Mouse (Mus musculus): ENCODE data around the gene Tomm40. TPM values are rescaled to one million over a fixed set of nuclear protein-coding genes. Genes with fewer than 3 reads are reported as not detected.
A peak's percentile ranks its signal among the peaks of the same experiment; 100 is the strongest.
"Not testable (repeated sequence)": the region's sequence is repeated elsewhere in the genome, so short reads cannot be mapped to it uniquely, and the experiment has no call there.

Gene Tomm40
- total RNA-seq, 2 experiments from 2014 or later, result 50.8 to 62.2 TPM

GRCm38 (mm10) chr7:19691434-19691833 lies 23.8 kb downstream of the Tomm40 start:
- ATAC-seq (replicated peaks; ENCODE audit: poor library complexity), result no peak

DNA sequence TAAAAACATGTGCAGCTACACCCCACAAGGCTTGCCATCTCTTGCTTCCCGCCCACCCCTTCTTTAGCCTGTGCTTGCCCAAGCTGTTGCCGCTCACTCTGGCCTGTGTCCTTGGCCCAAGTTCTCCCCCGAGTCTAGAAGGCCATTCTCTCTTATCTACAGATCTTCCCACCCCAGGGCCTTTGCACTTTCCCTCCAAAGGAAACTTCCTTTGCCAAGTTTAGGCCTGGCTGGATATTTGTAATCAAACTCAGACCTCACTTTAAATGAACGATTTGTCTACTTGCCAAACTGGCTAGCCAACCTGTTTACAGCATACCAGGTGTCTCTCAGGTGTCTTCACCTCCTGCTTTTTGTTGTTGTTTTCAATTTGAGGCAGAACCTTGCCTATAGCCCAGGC lies 24.4 kb downstream of the Tomm40 start:
- no peak for ATAC-seq (replicated peaks; ENCODE audit: poor library complexity)

- ATAC-seq (replicated peaks; ENCODE audit: poor library complexity), result no peak
These were observed 26.6 kb downstream of the Tomm40 start for GRCm38 (mm10) chr7:19688611-19689010.

GRCm38 (mm10) chr7:19688101-19688500 lies 27.1 kb downstream of the Tomm40 start:
- no peak for ATAC-seq (replicated peaks; ENCODE audit: poor library complexity)

DNA sequence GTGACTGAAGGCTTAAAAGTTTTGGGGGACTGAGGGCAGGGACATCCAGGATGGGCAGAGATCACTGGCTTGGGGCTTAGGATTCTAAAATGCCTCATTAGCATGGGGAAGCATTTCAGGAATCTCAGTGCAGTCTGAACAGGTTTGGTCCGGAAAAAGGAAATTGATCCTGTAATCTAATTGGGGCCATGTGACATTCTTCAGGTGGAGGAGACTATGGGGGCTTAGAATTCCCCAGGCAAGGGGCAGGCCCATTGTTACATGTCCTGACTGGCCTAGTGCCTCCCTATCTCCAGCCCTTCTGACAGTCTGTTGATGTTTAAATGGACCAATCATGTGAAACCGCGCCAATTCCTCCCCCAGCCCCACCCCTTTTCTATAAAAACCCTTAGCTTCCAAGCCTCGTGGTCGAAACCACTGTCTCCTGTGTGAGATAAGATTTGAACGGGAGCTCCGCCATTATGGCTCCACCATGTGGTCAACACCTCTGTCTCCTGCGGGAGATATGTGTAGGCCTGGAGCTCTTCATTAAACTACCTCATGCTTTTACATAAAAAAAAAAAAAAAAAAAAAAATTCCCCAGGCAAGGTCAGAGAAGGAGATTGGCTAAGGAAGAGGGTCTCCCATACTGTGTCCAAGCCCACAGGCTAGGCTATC lies 28.2 kb downstream of the Tomm40 start:
- ATAC-seq (replicated peaks; ENCODE audit: poor library complexity), result not testable (repeated sequence)

GRCm38 (mm10) chr7:19686521-19686920 lies 28.7 kb downstream of the Tomm40 start:
- no peak for ATAC-seq (replicated peaks; ENCODE audit: poor library complexity)

GRCm38 (mm10) chr7:19685374-19685773 lies 29.9 kb downstream of the Tomm40 start:
- ATAC-seq (replicated peaks; ENCODE audit: poor library complexity), result no peak

GRCm38 (mm10) chr7:19683771-19684201 lies 31.5 kb downstream of the Tomm40 start:
- peak; percentile 84 for ATAC-seq (replicated peaks; ENCODE audit: poor library complexity)

DNA sequence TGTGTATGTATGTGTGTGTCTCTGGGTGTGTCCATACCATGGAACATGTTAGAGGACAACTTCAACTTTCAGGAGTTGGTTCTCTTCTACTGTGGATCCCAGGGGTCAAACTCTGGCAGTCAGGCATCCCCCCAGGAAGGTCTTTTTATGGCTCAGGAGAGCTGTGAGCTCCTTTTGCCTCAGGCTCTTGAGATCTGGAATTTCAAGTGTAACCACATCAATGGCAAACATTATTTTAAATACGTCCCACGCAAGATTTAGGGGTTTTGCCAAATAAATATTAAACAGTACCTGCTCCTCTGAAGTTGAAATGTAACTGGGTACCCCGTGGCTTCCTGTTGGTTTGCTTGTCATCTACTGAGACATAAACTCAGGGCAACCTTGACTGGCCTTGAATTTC lies 32.3 kb downstream of the Tomm40 start:
- ATAC-seq (replicated peaks; ENCODE audit: poor library complexity), result no peak

DNA sequence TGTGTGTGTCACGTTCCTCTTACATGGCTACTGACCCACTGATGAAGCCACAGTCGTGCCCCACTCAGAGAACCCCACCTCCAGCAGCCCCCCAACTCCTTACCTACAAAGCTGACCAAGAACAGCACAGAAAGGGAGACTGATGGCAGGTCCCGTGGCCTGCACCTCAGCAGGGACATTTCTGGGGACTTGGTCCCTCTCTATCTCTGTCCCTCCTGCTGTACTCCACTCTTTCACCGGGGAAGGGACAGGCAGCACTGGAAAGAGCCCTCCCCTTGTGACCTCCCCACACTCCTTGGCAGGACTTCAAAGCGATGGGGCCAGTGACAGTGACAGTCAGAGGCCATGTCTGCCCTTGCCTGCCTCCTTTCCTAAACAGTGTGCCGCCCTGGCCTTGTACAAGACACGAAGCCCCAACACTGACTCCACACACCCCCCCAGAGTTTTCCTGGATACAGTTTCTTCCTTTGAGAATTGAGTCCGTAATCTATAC lies 34.0 kb downstream of the Tomm40 start, which contains the start of the genes Gm44805 and Apoc4:
Gene Gm44805, minus strand, starts transcription at position 222 of the 493 bp plus-strand sequence.
Gene Apoc4, minus strand, starts transcription at position 278 of the 493 bp plus-strand sequence.
- ATAC-seq (replicated peaks; ENCODE audit: poor library complexity), result no peak

- ATAC-seq (replicated peaks; ENCODE audit: poor library complexity), result no peak
These were observed 34.5 kb downstream of the Tomm40 start for GRCm38 (mm10) chr7:19680702-19681101.

GRCm38 (mm10) chr7:19678901-19679300 lies 36.3 kb downstream of the Tomm40 start:
- ATAC-seq (replicated peaks; ENCODE audit: poor library complexity), result no peak

- no peak for ATAC-seq (replicated peaks; ENCODE audit: poor library complexity)
These were observed 37.4 kb downstream of the Tomm40 start, which contains the start of gene Apoc2 for GRCm38 (mm10) chr7:19677872-19678271. Gene Apoc2 (minus strand): TSS chr7:19677941.

DNA sequence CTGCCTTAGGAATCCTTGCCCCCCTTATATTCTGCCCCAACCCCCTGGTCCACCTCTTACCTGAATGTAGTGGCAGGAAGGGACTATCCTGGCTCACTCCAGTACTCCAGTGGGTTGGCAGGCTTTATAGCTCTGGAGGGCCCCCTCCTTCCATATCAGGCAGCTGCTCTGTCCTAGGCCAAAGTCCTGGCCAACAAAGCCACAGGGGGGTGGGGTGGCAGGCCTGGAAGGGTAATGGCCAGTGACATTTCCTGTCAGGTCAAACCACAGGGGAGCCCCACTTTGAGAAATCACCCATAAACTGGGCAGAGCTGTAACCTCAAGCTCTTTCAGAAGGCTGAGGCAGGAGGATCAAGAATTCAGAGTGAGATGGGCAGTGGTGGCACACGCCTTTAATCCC lies 38.6 kb downstream of the Tomm40 start:
- ATAC-seq (replicated peaks; ENCODE audit: poor library complexity), result no peak

- peak; percentile 81 for ATAC-seq (replicated peaks; ENCODE audit: poor library complexity)
These were observed 39.4 kb downstream of the Tomm40 start for GRCm38 (mm10) chr7:19675824-19676223.

GRCm38 (mm10) chr7:19673083-19673699 lies 42.0 kb downstream of the Tomm40 start:
- no peak for ATAC-seq (replicated peaks; ENCODE audit: poor library complexity)

GRCm38 (mm10) chr7:19671511-19671910 lies 43.7 kb downstream of the Tomm40 start:
- ATAC-seq (replicated peaks; ENCODE audit: poor library complexity), result no peak

- peak; percentile 60 for ATAC-seq (replicated peaks; ENCODE audit: poor library complexity)
These were observed 46.1 kb downstream of the Tomm40 start for GRCm38 (mm10) chr7:19668947-19669721.

- no peak for ATAC-seq (replicated peaks; ENCODE audit: poor library complexity)
These were observed 47.8 kb downstream of the Tomm40 start for GRCm38 (mm10) chr7:19667434-19667833.

DNA sequence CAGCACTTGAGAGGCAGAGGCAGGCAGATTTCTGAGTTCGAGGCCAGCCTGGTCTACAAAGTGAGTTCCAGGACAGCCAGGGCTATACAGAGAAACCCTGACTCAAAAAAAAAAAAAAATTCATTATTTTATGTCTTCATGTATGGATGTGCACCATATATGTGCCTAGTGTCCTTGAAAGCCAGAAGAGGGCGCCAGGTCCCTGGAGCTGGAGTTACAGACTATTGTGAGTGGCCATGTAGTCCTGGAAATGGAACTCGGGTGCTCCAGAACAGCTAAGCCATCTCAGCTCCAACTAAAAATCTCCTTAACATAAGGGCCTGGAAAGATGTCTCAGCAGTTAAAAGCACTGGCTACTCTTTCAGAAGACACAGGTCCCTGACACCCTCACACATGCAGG lies 48.5 kb downstream of the Tomm40 start:
- ATAC-seq (replicated peaks; ENCODE audit: poor library complexity), result no peak
